Mouse (Mus musculus) limb, embryonic 15.5 days (tissue): ENCODE measurements at regions not wholly inside any gene's neighbourhood (a gene's known extent, or its start where the extent isn't known, plus 50 kb on each side); places are given as distances from the start of the nearest gene placed in this dataset.
A peak's percentile ranks its signal among the peaks of the same experiment; 100 is the strongest.

Experiments
- ATAC-seq: fragments of 200-750 bp; cut with Nextera tagmentation; 2 replicates; pipeline ENCODE4 v1.8.0; 2017; ENCODE audit warnings: low read depth, moderate TSS enrichment; ENCODE audit not compliant: insufficient number of reproducible peaks, low FRiP score, low TSS enrichment
- H3K27ac ChIP-seq: fragments of 300-500 bp; sonication (generic); 2 replicates; pipeline ENCODE4 v1.5.1; 2015; ENCODE audit warnings: moderate library complexity, mild to moderate bottlenecking, inconsistent platforms
- H3K27me3 ChIP-seq: fragments of 300-500 bp; sonication (generic); 2 replicates; pipeline ENCODE4 v1.6.1; 2015; ENCODE audit warnings: inconsistent platforms
- H3K36me3 ChIP-seq: fragments of 300-500 bp; sonication (generic); 2 replicates; pipeline ENCODE4 v1.6.1; 2015; ENCODE audit warnings: inconsistent platforms
- H3K4me1 ChIP-seq: fragments of 300-500 bp; sonication (generic); 2 replicates; pipeline ENCODE4 v1.6.1; 2015; ENCODE audit warnings: inconsistent platforms
- H3K4me2 ChIP-seq: fragments of 300-500 bp; sonication (generic); 2 replicates; pipeline ENCODE4 v1.6.1; 2015; ENCODE audit warnings: mild to moderate bottlenecking, inconsistent platforms
- H3K4me3 ChIP-seq: fragments of 300-500 bp; sonication (generic); 2 replicates; pipeline ENCODE4 v1.5.1; 2015; ENCODE audit warnings: mild to moderate bottlenecking, inconsistent platforms
- H3K9ac ChIP-seq: fragments of 300-500 bp; sonication (generic); 2 replicates; pipeline ENCODE4 v1.6.1; 2015; ENCODE audit warnings: inconsistent platforms
- H3K9me3 ChIP-seq: fragments of 300-500 bp; sonication (generic); 2 replicates; pipeline ENCODE4 v1.6.1; 2016; ENCODE audit warnings: inconsistent platforms
- WGBS: fragments of 180-500 bp; shearing (Covaris S2); methylation state at CpG from one replicate; pipeline ENCODE4 v1.1.7; 2015; 5-methylcytosine and 5-hydroxymethylcytosine counted together

GRCm38 (mm10) chr1:72078926-72079550 is 133.1 kb downstream of the Mreg start:
- no peaks in the 10 kb centered on the region for H3K9me3 ChIP-seq
- no peak overlapping the region for H3K4me2 ChIP-seq
- no peak overlapping the region for H3K27ac ChIP-seq
- ATAC-seq, result no peak
- no peak overlapping the region for H3K9ac ChIP-seq
- no peaks in the 10 kb centered on the region for H3K36me3 ChIP-seq
- WGBS, result 54% methylated on average over 7 of the region's 7 CpGs
- H3K4me1 ChIP-seq, result 0 out of 2 replicates have a peak, but pooled peaks cover 2% of the 10 kb centered on the region
- no peaks in the 10 kb centered on the region for H3K27me3 ChIP-seq
- H3K4me3 ChIP-seq, result no peak overlapping the region

GRCm38 (mm10) chr1:72076341-72076740 is 135.8 kb downstream of the Mreg start:
- no peak for ATAC-seq
- Histone ChIP-seq H3K9ac (no peak overlapping the region), H3K4me2 (no peak overlapping the region), H3K36me3 (no peaks in the 10 kb centered on the region), H3K9me3 (no peaks in the 10 kb centered on the region), H3K27me3 (no peaks in the 10 kb centered on the region), H3K4me1 (0 out of 2 replicates have a peak, but pooled peaks cover 2% of the 10 kb centered on the region), H3K27ac (no peak overlapping the region), H3K4me3 (no peak overlapping the region)
- 31% methylated on average over 1 of the region's 1 CpGs for WGBS

DNA sequence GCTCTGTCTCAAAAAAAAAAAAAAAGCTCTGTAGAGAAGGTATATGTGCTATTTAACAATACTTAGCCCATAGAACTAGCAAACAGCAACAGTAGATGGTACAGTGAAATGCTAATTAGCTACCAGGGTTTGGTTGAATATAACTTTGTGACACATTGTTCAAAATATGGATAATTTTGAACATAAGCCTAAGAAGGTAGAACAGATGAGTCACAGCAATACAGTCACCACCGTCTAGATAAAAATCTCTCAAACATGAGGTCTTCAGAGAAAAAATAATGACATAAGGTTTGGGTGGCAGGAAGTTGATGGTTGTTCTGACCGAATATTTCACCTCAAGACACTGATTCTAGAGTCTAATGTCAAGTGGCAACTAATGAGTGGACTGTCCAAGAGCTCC is 136.6 kb downstream of the Mreg start:
- 88% methylated on average over 2 of the region's 2 CpGs for WGBS
- ATAC-seq, result no peak

GRCm38 (mm10) chr1:72073245-72073644 is 138.9 kb downstream of the Mreg start:
- H3K27ac ChIP-seq, result no peak overlapping the region
- H3K4me2 ChIP-seq, result no peak overlapping the region
- no peak overlapping the region for H3K4me3 ChIP-seq
- 83% methylated on average over 4 of the region's 4 CpGs for WGBS
- H3K4me1 ChIP-seq, result no peaks in the 10 kb centered on the region
- no peaks in the 10 kb centered on the region for H3K36me3 ChIP-seq
- ATAC-seq, result no peak
- H3K27me3 ChIP-seq, result no peaks in the 10 kb centered on the region
- H3K9me3 ChIP-seq, result no peaks in the 10 kb centered on the region
- H3K9ac ChIP-seq, result no peak overlapping the region

More for the DNA sequence above, 136.6 kb downstream of the Mreg start:
- 0 out of 2 replicates have a peak, but pooled peaks cover 2% of the 10 kb centered on the region for H3K4me1 ChIP-seq
- no peak overlapping the region for H3K9ac ChIP-seq
- no peak overlapping the region for H3K4me3 ChIP-seq
- H3K36me3 ChIP-seq, result no peaks in the 10 kb centered on the region
- H3K27ac ChIP-seq, result no peak overlapping the region
- H3K4me2 ChIP-seq, result no peak overlapping the region
- no peaks in the 10 kb centered on the region for H3K27me3 ChIP-seq
- no peaks in the 10 kb centered on the region for H3K9me3 ChIP-seq

DNA sequence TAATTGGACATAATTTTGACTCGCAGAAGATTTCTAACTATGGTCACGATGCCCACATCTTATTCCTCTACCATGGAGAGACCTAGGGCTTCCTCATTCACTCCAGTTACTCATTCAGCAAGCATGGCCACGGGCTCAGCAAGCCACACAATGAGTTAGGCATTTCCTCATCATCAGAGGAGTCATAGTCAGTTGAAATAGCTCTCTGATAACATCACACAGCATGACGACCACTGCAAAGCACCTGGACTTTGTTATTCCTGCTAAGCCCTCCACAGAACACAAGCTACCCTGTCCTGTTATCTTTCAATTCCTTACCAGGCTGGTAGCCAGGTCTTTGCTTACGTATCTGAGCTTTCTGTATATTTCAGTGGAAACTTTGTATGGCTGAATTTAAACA is 141.6 kb downstream of the Mreg start:
- H3K27me3 ChIP-seq, result no peaks in the 10 kb centered on the region
- peaks cover 3% of the 10 kb centered on the region; the same call in 1 of the 2 replicates for H3K4me1 ChIP-seq
- no peaks in the 10 kb centered on the region for H3K36me3 ChIP-seq
- H3K4me3 ChIP-seq, result no peak overlapping the region
- H3K9me3 ChIP-seq, result no peaks in the 10 kb centered on the region
- no peak overlapping the region for H3K27ac ChIP-seq
- WGBS, result 67% methylated on average over 5 of the region's 5 CpGs
- H3K4me2 ChIP-seq, result no peak overlapping the region
- no peak for ATAC-seq
- no peak overlapping the region for H3K9ac ChIP-seq

DNA sequence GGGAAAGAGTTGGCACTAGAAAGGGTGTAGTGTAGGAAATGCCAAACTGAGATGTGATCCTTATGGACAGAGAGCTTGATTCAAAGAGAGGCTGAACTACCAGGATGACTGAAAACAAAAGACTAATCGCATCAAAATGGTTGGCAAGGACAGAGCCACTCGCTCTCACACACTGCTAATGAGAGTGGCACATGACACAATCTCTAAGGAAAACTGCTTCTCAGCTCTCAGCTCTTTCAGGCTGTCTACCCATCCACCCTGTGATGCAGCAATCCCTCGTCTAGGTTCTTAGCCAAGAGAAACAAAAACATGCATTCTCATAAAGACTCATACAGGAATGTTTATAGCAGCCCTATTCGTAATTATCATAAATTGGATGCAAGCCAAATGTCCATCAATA is 143.1 kb downstream of the Mreg start:
- Histone ChIP-seq H3K27me3 (no peaks in the 10 kb centered on the region), H3K36me3 (no peaks in the 10 kb centered on the region), H3K9me3 (no peaks in the 10 kb centered on the region), H3K27ac (no peak overlapping the region), H3K4me3 (no peak overlapping the region), H3K4me2 (no peak overlapping the region), H3K4me1 (peaks cover 8% of the 10 kb centered on the region), H3K9ac (no peak overlapping the region)
- no peak for ATAC-seq
- WGBS, result 59% methylated on average over 4 of the region's 4 CpGs

- ATAC-seq, result no peak
- H3K4me3 ChIP-seq, result no peak overlapping the region
- H3K27ac ChIP-seq, result no peak overlapping the region
- no peak overlapping the region for H3K4me2 ChIP-seq
- peaks cover 17% of the 10 kb centered on the region for H3K4me1 ChIP-seq
- 56% methylated on average over 13 of the region's 13 CpGs for WGBS
- no peaks in the 10 kb centered on the region for H3K27me3 ChIP-seq
- H3K9me3 ChIP-seq, result no peaks in the 10 kb centered on the region
- H3K9ac ChIP-seq, result no peak overlapping the region
- H3K36me3 ChIP-seq, result no peaks in the 10 kb centered on the region
Observed at GRCm38 (mm10) chr1:72065090-72065489, 147.0 kb downstream of the Mreg start.

GRCm38 (mm10) chr1:72060393-72060792 is 151.7 kb downstream of the Mreg start:
- Histone ChIP-seq H3K27me3 (no peaks in the 10 kb centered on the region), H3K4me3 (no peak overlapping the region), H3K4me1 (peaks cover 13% of the 10 kb centered on the region), H3K4me2 (no peak overlapping the region), H3K36me3 (no peaks in the 10 kb centered on the region), H3K9ac (no peak overlapping the region), H3K27ac (peak overlapping the region; percentile 47), H3K9me3 (no peaks in the 10 kb centered on the region)
- no peak for ATAC-seq
- whole genome bisulfite sequencing, result 29% methylated on average over 5 of the region's 5 CpGs

- Histone ChIP-seq H3K27me3 (no peaks in the 10 kb centered on the region), H3K9ac (no peak overlapping the region), H3K36me3 (no peaks in the 10 kb centered on the region), H3K9me3 (no peaks in the 10 kb centered on the region), H3K4me3 (no peak overlapping the region), H3K4me2 (no peak overlapping the region), H3K27ac (no peak overlapping the region), H3K4me1 (peaks cover 3% of the 10 kb centered on the region)
- WGBS, result 72% methylated on average over 7 of the region's 7 CpGs
- ATAC-seq, result no peak
Observed at GRCm38 (mm10) chr1:72058045-72058703, 153.9 kb downstream of the Mreg start.

DNA sequence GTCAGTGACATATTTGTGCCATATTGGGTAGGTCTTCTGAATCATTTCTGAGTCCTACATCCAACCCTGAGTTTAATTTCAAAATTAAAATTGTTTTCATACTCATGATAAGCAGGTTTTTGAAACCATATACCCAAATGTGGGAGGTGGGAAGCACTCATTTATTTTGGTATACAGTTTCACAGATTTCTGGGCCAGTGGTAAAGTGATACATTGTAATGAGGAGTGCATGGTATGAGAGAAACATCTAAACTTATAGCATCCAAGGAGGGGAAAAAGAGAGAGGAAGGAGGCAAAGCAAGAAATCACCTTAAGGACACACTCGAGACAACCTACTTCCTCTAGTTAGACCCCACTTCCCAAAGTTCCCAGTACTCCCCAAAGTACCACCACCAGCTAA is 157.6 kb downstream of the Mreg start:
- ATAC-seq, result no peak
- no peak overlapping the region for H3K27ac ChIP-seq
- H3K4me2 ChIP-seq, result no peak overlapping the region
- no peaks in the 10 kb centered on the region for H3K36me3 ChIP-seq
- H3K27me3 ChIP-seq, result no peaks in the 10 kb centered on the region
- H3K9ac ChIP-seq, result no peak overlapping the region
- H3K9me3 ChIP-seq, result no peaks in the 10 kb centered on the region
- H3K4me3 ChIP-seq, result no peak overlapping the region
- peaks cover 3% of the 10 kb centered on the region; the same call in 1 of the 2 replicates for H3K4me1 ChIP-seq
- WGBS, result 75% methylated on average over 1 of the region's 1 CpGs

DNA sequence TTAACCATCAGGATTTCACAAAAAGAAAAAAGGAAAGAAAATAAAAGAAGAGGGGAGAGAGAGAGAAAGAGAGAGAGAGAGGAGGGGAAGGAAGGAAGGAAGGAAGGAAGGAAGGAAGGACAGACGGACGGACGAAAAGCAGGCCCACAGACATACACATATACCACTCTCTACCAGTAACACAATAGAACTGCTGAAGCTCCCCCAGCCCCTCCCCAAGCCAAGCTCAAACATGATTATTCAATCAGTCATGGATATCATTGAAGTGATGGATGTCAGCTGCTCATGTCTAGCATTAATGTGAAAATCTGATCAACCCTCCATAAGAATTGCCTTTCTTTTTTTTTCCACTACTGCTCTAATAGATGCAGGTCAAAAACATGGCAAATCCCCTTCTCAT is 161.2 kb downstream of the Mreg start:
- ATAC-seq, result no peak
- H3K36me3 ChIP-seq, result no peaks in the 10 kb centered on the region
- no peak overlapping the region for H3K4me2 ChIP-seq
- H3K4me3 ChIP-seq, result no peak overlapping the region
- H3K27ac ChIP-seq, result no peak overlapping the region
- no peaks in the 10 kb centered on the region for H3K9me3 ChIP-seq
- no peaks in the 10 kb centered on the region for H3K27me3 ChIP-seq
- no peak overlapping the region for H3K9ac ChIP-seq
- peaks cover 3% of the 10 kb centered on the region; the same call in 1 of the 2 replicates for H3K4me1 ChIP-seq
- WGBS, result 88% methylated on average over 3 of the region's 3 CpGs

- 75% methylated on average over 2 of the region's 2 CpGs for WGBS
- H3K4me2 ChIP-seq, result no peak overlapping the region
- no peaks in the 10 kb centered on the region for H3K36me3 ChIP-seq
- H3K4me1 ChIP-seq, result no peaks in the 10 kb centered on the region
- H3K27ac ChIP-seq, result no peak overlapping the region
- H3K9me3 ChIP-seq, result no peaks in the 10 kb centered on the region
- H3K4me3 ChIP-seq, result no peak overlapping the region
- H3K9ac ChIP-seq, result no peak overlapping the region
- no peaks in the 10 kb centered on the region for H3K27me3 ChIP-seq
- no peak for ATAC-seq
Observed at GRCm38 (mm10) chr1:72046072-72046471, 166.0 kb downstream of the Mreg start.
